Mouse (Mus musculus): ENCODE measurements at regions not wholly inside any gene's neighbourhood (a gene's known extent, or its start where the extent isn't known, plus 50 kb on each side); places are given as distances from the start of the nearest gene placed in this dataset.
A peak's percentile ranks its signal among the peaks of the same experiment; 100 is the strongest.

GRCm38 (mm10) chr2:45519550-45520152 lies 402.5 kb upstream of the Zeb2 start:
- Histone ChIP-seq H3K9me3 (no peaks in the 10 kb centered on the region), H3K27ac (no peak overlapping the region), H3K36me3 (no peaks in the 10 kb centered on the region), H3K4me3 (replicated peaks) (no peak overlapping the region), H3K27me3 (replicated peaks) (no peaks in the 10 kb centered on the region), H3K4me1 (replicated peaks) (0 out of 2 replicates have a peak, but pooled peaks cover 3% of the 10 kb centered on the region), H3K4me2 (replicated peaks) (no peak overlapping the region), H3K9ac (no peak overlapping the region)
- WGBS = 29% methylated on average over 4 of the region's 4 CpGs
- ATAC-seq = peak; percentile 91

- WGBS = 34% methylated on average over 4 of the region's 4 CpGs
- H3K27me3 ChIP-seq (replicated peaks) = no peaks in the 10 kb centered on the region
- no peaks in the 10 kb centered on the region for H3K36me3 ChIP-seq
- ATAC-seq = peak; percentile 62
- no peak overlapping the region for H3K9ac ChIP-seq
- 0 out of 2 replicates have a peak, but pooled peaks cover 3% of the 10 kb centered on the region for H3K4me1 ChIP-seq (replicated peaks)
- 0 out of 2 replicates have a peak overlapping the region, but pooled peaks have one; percentile 1 for H3K27ac ChIP-seq
- H3K4me2 ChIP-seq (replicated peaks) = no peak overlapping the region
- no peak overlapping the region for H3K4me3 ChIP-seq (replicated peaks)
- no peaks in the 10 kb centered on the region for H3K9me3 ChIP-seq
These were observed 397.3 kb upstream of the Zeb2 start for GRCm38 (mm10) chr2:45514290-45515180.

DNA sequence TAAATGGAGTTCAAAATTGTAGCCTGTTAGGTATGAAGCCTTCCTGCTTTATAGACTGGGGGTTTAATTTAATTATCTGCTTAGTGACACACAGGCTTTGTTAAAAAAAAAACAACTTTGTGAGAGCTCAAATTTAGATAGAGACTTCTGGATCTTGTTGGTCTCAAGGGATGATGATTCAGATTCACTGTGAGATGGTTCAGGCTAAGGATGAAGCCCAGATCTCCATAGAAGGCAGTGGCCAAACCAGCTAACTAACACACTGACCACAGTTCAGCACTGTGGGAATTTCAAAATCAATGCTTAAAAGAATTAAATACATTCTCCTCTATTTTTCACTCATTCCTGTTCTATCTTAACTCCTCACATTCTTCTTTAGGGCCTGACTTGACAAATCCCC lies 395.7 kb upstream of the Zeb2 start:
- Histone ChIP-seq H3K4me2 (replicated peaks) (no peak overlapping the region), H3K9ac (no peak overlapping the region), H3K4me3 (replicated peaks) (no peak overlapping the region), H3K27ac (no peak overlapping the region), H3K27me3 (replicated peaks) (no peaks in the 10 kb centered on the region), H3K4me1 (replicated peaks) (no peaks in the 10 kb centered on the region), H3K36me3 (no peaks in the 10 kb centered on the region), H3K9me3 (no peaks in the 10 kb centered on the region)
- ATAC-seq = no peak

GRCm38 (mm10) chr2:45511791-45512190 lies 394.6 kb upstream of the Zeb2 start:
- no peak overlapping the region for H3K4me3 ChIP-seq (replicated peaks)
- H3K9ac ChIP-seq = no peak overlapping the region
- H3K27ac ChIP-seq = no peak overlapping the region
- no peak overlapping the region for H3K4me2 ChIP-seq (replicated peaks)
- H3K27me3 ChIP-seq (replicated peaks) = no peaks in the 10 kb centered on the region
- no peak for ATAC-seq
- H3K9me3 ChIP-seq = no peaks in the 10 kb centered on the region
- H3K36me3 ChIP-seq = no peaks in the 10 kb centered on the region
- H3K4me1 ChIP-seq (replicated peaks) = no peaks in the 10 kb centered on the region
- WGBS = 90% methylated on average over 3 of the region's 3 CpGs

GRCm38 (mm10) chr2:45504468-45504867 lies 387.3 kb upstream of the Zeb2 start:
- Histone ChIP-seq H3K4me3 (replicated peaks) (no peak overlapping the region), H3K4me1 (replicated peaks) (no peaks in the 10 kb centered on the region), H3K9ac (no peak overlapping the region), H3K27ac (no peak overlapping the region), H3K36me3 (no peaks in the 10 kb centered on the region), H3K27me3 (replicated peaks) (no peaks in the 10 kb centered on the region), H3K9me3 (no peaks in the 10 kb centered on the region), H3K4me2 (replicated peaks) (no peak overlapping the region)
- ATAC-seq = no peak
- 88% methylated on average over 4 of the region's 4 CpGs for WGBS

- Histone ChIP-seq H3K9ac (no peak overlapping the region), H3K27ac (no peak overlapping the region), H3K36me3 (no peaks in the 10 kb centered on the region), H3K27me3 (replicated peaks) (no peaks in the 10 kb centered on the region), H3K4me2 (replicated peaks) (no peak overlapping the region), H3K4me3 (replicated peaks) (no peak overlapping the region), H3K4me1 (replicated peaks) (no peaks in the 10 kb centered on the region), H3K9me3 (no peaks in the 10 kb centered on the region)
- WGBS = 72% methylated on average over 2 of the region's 2 CpGs
- no peak for ATAC-seq
These were observed 376.5 kb upstream of the Zeb2 start for GRCm38 (mm10) chr2:45493656-45494055.

DNA sequence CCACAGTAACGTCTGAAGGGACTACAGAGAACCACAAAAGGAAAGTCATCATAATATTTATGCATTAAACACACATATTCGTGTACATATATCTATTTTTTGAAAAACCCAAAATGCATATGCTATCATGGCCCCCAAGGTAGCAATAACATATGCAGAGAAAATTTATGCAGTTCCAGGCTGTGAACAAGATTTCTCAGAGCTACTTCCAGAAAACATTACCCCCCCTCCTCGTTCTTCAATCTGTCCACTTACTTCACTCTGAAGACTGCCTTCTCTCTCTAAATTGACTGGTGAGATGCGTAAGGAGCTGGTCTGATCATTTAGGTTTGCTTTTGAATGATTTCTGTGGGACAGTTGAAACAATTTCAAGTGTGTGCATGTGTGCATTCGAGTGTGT lies 369.3 kb upstream of the Zeb2 start:
- WGBS = 78% methylated on average over 5 of the region's 5 CpGs
- H3K4me2 ChIP-seq (replicated peaks) = no peak overlapping the region

GRCm38 (mm10) chr2:45485477-45485876 lies 368.3 kb upstream of the Zeb2 start:
- no peak overlapping the region for H3K27ac ChIP-seq

More for the DNA sequence above, 369.3 kb upstream of the Zeb2 start:
- H3K4me3 ChIP-seq (replicated peaks) = no peak overlapping the region
- no peak for ATAC-seq
- H3K27me3 ChIP-seq (replicated peaks) = no peaks in the 10 kb centered on the region
- H3K27ac ChIP-seq = no peak overlapping the region
- no peak overlapping the region for H3K9ac ChIP-seq
- H3K9me3 ChIP-seq = no peaks in the 10 kb centered on the region
- no peaks in the 10 kb centered on the region for H3K4me1 ChIP-seq (replicated peaks)
- H3K36me3 ChIP-seq = no peaks in the 10 kb centered on the region

DNA sequence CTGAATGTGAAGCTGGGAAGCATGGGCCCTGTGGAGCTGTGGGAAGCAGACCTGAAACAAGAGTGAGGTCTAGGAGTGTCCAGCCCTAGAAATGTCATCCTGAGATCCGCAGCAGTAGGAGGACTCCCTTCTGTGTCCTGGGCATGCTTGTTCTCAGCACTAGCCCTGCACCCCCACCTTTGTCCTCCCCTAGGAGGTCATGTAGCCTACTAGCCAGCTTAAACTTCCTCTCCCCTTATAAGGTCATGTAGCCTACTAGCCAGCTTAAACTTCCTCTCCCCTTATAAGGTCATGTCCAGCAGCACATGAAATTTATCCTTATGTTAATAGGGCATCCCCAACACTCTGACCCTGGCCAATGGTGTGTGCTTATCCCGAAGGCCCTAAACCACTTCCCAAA lies 363.5 kb upstream of the Zeb2 start:
- WGBS = 80% methylated on average over 2 of the region's 2 CpGs
- ATAC-seq = no peak
- H3K4me2 ChIP-seq (replicated peaks) = no peak overlapping the region
- H3K36me3 ChIP-seq = no peaks in the 10 kb centered on the region
- H3K9me3 ChIP-seq = no peaks in the 10 kb centered on the region
- no peaks in the 10 kb centered on the region for H3K4me1 ChIP-seq (replicated peaks)
- H3K9ac ChIP-seq = no peak overlapping the region
- no peak overlapping the region for H3K27ac ChIP-seq
- no peak overlapping the region for H3K4me3 ChIP-seq (replicated peaks)
- H3K27me3 ChIP-seq (replicated peaks) = no peaks in the 10 kb centered on the region

More at GRCm38 (mm10) chr2:45485477-45485876, 368.3 kb upstream of the Zeb2 start:
- H3K4me1 ChIP-seq (replicated peaks) = no peaks in the 10 kb centered on the region
- no peak overlapping the region for H3K4me3 ChIP-seq (replicated peaks)
- H3K9ac ChIP-seq = no peak overlapping the region
- ATAC-seq = no peak
- no peaks in the 10 kb centered on the region for H3K27me3 ChIP-seq (replicated peaks)
- no peaks in the 10 kb centered on the region for H3K9me3 ChIP-seq
- no peaks in the 10 kb centered on the region for H3K36me3 ChIP-seq
- no peak overlapping the region for H3K4me2 ChIP-seq (replicated peaks)
- WGBS = 81% methylated on average over 10 of the region's 10 CpGs

GRCm38 (mm10) chr2:45475996-45476395 lies 358.8 kb upstream of the Zeb2 start:
- Histone ChIP-seq H3K4me3 (replicated peaks) (no peak overlapping the region), H3K27ac (no peak overlapping the region), H3K9me3 (no peaks in the 10 kb centered on the region), H3K4me1 (replicated peaks) (no peaks in the 10 kb centered on the region), H3K27me3 (replicated peaks) (no peaks in the 10 kb centered on the region), H3K9ac (no peak overlapping the region), H3K4me2 (replicated peaks) (no peak overlapping the region), H3K36me3 (no peaks in the 10 kb centered on the region)
- ATAC-seq = no peak

DNA sequence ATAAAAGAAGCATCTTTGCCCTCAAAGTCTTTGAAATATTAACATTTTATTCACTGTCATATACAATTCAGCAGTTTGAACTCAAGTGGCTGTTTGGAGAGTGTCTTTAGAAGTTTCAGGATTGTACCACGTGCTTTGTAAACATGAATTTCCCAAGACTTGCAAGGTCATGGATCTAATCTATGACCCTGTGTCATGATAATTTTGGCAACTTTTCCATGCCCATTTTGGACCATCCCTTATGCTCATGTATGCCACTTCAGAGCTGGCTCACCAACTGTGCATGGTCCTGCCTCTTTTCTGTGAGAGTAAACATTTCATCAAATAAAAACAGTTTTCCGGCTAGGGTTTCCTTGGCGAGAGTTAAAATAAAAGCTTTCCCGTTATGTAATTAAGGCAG lies 347.1 kb upstream of the Zeb2 start:
- H3K4me3 ChIP-seq (replicated peaks) = no peak overlapping the region
- H3K4me2 ChIP-seq (replicated peaks) = no peak overlapping the region
- no peaks in the 10 kb centered on the region for H3K27me3 ChIP-seq (replicated peaks)
- H3K36me3 ChIP-seq = no peaks in the 10 kb centered on the region
- H3K9ac ChIP-seq = no peak overlapping the region
- ATAC-seq = no peak
- 60% methylated on average over 4 of the region's 4 CpGs for WGBS
- H3K9me3 ChIP-seq = no peaks in the 10 kb centered on the region
- no peaks in the 10 kb centered on the region for H3K4me1 ChIP-seq (replicated peaks)
- H3K27ac ChIP-seq = no peak overlapping the region

GRCm38 (mm10) chr2:45459410-45459809 lies 342.2 kb upstream of the Zeb2 start:
- no peaks in the 10 kb centered on the region for H3K9me3 ChIP-seq
- H3K9ac ChIP-seq = no peak overlapping the region
- H3K4me2 ChIP-seq (replicated peaks) = no peak overlapping the region
- H3K4me1 ChIP-seq (replicated peaks) = no peaks in the 10 kb centered on the region
- H3K27ac ChIP-seq = no peak overlapping the region
- no peaks in the 10 kb centered on the region for H3K27me3 ChIP-seq (replicated peaks)
- no peak overlapping the region for H3K4me3 ChIP-seq (replicated peaks)
- ATAC-seq = no peak
- no peaks in the 10 kb centered on the region for H3K36me3 ChIP-seq

- WGBS = 91% methylated on average over 2 of the region's 2 CpGs
- ATAC-seq = no peak
These were observed 337.6 kb upstream of the Zeb2 start for GRCm38 (mm10) chr2:45454811-45455210.

More at GRCm38 (mm10) chr2:45454811-45455210, 337.6 kb upstream of the Zeb2 start:
- Histone ChIP-seq H3K4me3 (replicated peaks) (no peak overlapping the region), H3K27ac (no peak overlapping the region), H3K4me2 (replicated peaks) (no peak overlapping the region), H3K9ac (no peak overlapping the region), H3K36me3 (no peaks in the 10 kb centered on the region), H3K27me3 (replicated peaks) (no peaks in the 10 kb centered on the region), H3K4me1 (replicated peaks) (no peaks in the 10 kb centered on the region), H3K9me3 (no peaks in the 10 kb centered on the region)

Data from intestine, embryonic 15.5 days (tissue).